Mouse (Mus musculus): ENCODE results near the gene Nmur1.
"Not testable (repeated sequence)": the region's sequence is repeated elsewhere in the genome, so short reads cannot be mapped to it uniquely, and the experiment has no call there.

Gene Nmur1

GRCm38 (mm10) chr1:86358906-86359797 is 66.9 kb downstream of the Nmur1 start, which contains the start of gene Ncl:
Ncl (minus strand) TSS chr1:86359400.
- peak; percentile 99 for DNase-seq (ENCODE audit: low spot score)

DNA sequence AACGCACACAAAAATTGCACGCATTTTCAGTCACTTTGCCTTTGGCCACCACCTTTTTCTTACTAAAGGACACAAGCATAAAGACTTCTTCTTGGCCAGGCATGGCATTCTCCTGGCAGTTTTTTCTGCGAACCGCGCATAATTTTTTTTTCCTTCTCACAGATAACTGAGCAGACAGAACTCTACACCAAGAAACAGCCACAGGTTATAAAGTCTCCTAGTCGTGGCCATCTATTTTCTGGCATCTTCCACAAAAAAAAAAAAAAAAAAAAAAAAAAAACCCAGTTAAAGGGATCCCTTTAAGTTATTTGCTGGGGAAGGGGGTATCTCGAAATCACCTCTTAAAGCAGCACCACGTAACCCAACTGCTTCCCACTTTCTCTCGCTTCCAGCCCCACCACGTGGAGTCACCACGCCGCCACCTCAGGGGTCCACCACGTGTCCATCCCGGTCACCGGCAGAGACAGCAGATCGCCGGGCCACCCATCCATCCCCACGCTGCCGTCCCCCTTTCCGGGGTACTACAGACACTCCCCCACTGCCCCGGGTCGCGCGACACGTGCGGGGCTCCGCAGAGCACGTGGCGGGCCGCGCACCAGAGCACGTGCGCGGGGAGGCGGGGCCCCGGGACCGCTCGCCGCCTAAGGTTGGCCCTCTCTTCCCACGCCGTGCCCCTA is 67.7 kb downstream of the Nmur1 start:
- no peak for DNase-seq (ENCODE audit: low spot score)

DNA sequence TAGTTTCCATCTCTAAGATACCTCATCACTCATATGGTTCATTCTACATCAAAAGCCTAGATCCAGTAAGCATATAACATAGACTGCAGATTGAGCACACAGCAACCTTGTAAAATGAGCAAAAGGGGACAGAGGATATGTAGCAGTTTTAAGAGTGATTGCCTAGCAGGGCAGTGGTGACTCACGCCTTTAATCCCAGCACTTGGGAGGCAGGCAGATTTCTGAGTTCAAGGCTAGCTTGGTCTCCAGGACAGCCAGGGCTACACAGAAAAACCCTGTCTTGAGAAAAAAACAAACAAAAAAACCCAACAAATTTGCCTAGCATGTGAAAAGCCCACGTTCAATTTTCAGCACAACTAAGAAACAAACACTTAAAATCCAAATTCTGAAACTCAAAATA is 71.8 kb downstream of the Nmur1 start:
- no peak for DNase-seq (ENCODE audit: low spot score)

DNA sequence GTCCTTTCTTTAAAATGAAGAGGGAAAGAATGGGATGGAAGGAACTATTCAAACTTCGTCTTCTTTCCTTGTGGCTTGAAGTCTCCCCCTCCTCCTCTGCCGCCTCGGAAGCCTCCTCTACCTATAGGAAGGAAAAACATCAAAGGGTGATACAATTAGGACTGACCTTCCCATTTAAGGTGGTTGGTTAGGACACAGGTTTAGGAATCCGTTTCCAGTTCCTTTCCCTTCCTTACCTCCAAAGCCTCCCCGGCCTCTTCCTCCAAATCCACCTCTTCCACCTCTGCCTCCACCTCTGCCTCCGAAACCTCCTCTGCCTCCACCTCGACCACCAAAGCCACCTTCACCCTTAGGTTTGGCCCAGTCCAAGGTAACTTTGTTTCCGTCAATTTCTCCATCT is 75.5 kb downstream of the Nmur1 start:
- DNase-seq (ENCODE audit: low spot score): no peak

GRCm38 (mm10) chr1:86349696-86350095 is 76.3 kb downstream of the Nmur1 start:
- no peak for DNase-seq (ENCODE audit: low spot score)

DNA sequence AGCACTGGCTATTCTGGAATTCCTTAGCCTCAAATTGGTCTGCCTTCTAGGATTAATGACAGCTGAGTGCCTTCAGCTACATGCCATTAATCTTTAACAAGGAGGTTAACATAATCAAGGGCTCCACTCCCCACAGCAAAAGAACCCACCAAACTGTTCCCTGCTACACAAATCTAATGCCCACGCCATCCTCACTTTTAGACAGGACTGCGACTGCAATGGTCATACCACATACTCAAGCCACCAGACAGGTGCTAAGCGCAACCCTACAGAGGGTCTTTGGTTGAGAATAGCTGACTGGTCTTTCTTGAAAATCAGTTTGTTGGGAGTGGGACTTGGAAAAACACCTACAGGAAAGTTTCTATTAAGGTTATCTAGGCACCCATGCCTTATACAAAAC is 76.8 kb downstream of the Nmur1 start:
- no peak for DNase-seq (ENCODE audit: low spot score)

DNA sequence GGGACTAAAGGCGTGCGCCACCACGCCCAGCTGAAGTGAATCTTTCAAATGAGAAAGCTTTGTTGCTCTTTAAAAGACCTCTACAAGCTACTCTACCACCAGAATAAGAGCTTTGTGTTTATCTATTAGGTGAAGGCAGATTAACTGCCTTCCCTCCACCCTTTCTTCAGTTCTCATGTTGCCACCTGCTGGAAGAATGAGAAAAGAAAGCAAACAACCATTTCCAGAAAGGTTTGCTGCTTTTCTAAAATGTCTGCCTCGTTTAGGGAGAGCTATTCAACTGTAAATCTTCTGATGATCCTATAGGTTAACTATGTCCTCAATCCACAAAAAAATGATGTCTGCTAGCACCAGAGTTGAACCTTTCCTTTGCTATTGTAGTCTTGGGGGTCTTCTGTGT is 77.2 kb downstream of the Nmur1 start:
- no peak for DNase-seq (ENCODE audit: low spot score)

- no peak for DNase-seq (ENCODE audit: low spot score)
Observed at GRCm38 (mm10) chr1:86348083-86348482, 77.9 kb downstream of the Nmur1 start.

DNA sequence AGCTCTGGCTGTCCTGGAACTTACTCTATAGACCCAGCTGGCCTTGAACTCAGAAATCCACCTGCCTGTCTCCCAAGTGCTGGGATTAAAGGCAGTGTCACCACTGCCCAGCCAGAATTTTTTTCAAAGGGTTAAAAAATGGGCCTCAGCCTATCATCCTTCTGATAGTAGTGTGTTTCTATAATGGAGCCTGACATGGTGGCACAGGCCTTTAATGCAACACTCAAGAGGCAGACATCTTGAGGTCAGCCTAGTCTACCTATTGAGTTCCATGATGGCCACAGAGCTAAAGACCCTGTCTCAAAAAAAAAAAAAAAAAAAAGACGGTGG is 78.3 kb downstream of the Nmur1 start:
- DNase-seq (ENCODE audit: low spot score): no peak

DNA sequence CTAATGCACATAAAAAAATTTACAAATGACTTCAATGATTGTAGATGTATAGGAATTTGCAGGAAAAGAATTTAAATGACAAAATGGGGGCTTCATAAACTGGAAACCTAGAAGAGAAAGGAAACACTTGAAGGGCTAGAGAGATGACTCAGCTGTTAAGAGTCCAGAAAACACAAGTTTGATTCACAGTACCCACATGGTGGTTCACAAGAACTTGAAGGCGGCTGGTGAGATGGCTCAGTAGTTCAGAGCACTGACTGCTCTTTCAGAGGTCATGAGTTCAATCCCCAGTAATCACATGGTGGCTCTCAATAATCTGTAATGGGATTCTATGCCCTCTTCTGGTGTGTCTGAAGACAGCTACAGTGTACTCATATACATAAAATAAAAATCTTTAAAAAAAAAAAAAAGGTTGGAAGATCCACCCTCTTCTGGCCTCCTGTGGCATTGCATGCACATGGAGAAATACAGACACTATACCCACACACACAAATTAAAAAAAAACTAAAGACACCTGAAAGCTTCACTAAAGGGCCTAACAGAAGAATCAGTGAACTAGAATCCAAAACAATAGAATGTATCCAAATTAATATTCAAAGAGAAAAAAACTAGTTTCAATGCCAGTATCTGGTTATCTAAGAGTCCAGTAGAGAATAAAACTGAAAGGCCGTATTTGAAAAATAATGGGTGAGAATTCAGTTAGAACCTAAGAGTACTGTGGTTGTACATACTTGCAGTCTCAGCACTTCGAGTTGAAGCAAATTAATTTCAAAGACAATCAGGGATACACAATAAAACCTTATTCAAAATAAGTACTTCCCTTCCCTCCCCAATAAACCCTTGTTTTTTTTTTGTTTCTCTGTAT is 78.9 kb downstream of the Nmur1 start:
- no peak for DNase-seq (ENCODE audit: low spot score)

DNA sequence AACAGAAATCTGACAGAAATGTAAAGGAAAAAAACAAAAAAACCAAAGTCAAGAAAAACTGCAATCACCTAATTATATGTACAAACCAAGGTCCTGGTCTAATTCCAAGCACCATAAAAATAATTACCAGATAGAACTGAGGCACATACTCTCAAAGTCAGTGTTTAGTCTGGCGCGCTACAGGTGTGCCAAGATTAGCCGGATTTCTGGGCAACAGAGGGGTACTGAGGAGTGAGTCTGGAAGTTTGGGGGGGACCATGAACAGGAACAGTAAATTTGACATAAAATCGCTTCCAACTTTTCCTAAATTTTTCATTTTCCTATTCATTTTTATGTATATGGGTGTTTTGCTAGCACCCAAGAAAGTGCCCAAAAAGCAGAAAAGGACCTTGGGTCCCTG is 80.1 kb downstream of the Nmur1 start:
- no peak for DNase-seq (ENCODE audit: low spot score)

GRCm38 (mm10) chr1:86345069-86345468 is 81.0 kb downstream of the Nmur1 start:
- DNase-seq (ENCODE audit: low spot score): no peak

GRCm38 (mm10) chr1:86343969-86344861 is 81.8 kb downstream of the Nmur1 start:
- DNase-seq (ENCODE audit: low spot score): no peak

- no peak for DNase-seq (ENCODE audit: low spot score)
Observed at GRCm38 (mm10) chr1:86343087-86343645, 82.9 kb downstream of the Nmur1 start.

DNA sequence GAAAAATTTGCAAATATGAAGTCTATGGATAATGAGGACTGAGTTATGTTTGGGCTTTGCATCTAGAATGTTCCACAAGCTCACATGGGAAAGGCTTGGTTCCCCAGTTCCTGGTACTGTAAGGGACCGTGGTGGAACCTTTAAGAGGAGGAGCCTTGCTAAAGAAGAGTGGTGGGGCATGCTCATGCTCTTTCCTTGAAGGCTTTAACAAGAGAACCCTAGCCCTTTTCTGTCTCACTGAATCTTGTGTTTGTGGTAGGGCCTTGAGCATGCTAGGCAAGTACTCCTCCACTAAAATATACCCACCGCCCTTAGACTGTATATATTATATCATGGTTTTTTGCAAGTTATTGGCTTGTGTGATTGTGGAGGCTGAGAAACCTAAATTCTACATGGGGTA is 83.7 kb downstream of the Nmur1 start:
- DNase-seq (ENCODE audit: low spot score): no peak

- not testable (repeated sequence) for DNase-seq (ENCODE audit: low spot score)
Observed at GRCm38 (mm10) chr1:86341096-86341495, 84.9 kb downstream of the Nmur1 start.

GRCm38 (mm10) chr1:86339156-86339812 is 86.7 kb downstream of the Nmur1 start:
- peak; percentile 93 for DNase-seq (ENCODE audit: low spot score)

DNA sequence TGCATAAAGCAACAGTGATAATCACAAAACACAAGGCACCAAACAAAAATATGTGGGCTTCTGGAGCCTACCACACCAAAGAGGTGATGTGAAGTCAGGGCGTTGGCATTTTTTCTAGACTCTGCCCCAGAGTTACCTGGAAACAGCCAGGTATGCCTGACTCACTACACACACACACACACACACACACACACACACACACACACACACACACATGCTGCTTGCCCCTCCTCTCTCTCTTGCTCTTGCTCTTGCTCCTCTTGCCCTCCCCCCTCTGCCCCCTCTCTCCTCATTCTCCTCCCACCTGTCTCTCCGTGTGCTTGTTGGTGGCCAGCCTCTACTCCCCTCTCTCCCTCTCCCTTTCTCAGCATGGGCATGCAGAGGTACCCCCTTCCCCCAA is 89.7 kb downstream of the Nmur1 start:
- DNase-seq (ENCODE audit: low spot score): no peak
